Mouse (Mus musculus) heart, adult 2 months (tissue): Measurements from ENCODE around the gene Sft2d1. TPM values are rescaled to one million over a fixed set of nuclear protein-coding genes. Genes with fewer than 3 reads are reported as not detected.

ENCODE experiments used
- DNase-seq, 2 experiments: peaks; one replicate each; pipeline ENCODE4 v3.0.0; 2021
- H3K27ac ChIP-seq: fragments of 200-600 bp; 2 replicates; pipeline ENCODE4 v1.8.1; 2022
- H3K27me3 ChIP-seq: fragments of 200-500 bp; 2 replicates; pipeline ENCODE4 v1.6.1; 2012; ENCODE audit warnings: mild to moderate bottlenecking, low read length, inconsistent platforms, mixed read lengths; ENCODE audit not compliant: control insufficient read depth, insufficient read depth
- H3K36me3 ChIP-seq: fragments of 200-500 bp; 2 replicates; pipeline ENCODE4 v1.6.1; 2012; ENCODE audit warnings: low read length, inconsistent platforms; ENCODE audit not compliant: control insufficient read depth, insufficient read depth
- H3K4me1 ChIP-seq: fragments of 200-500 bp; 2 replicates; pipeline ENCODE4 v1.6.1; 2011; ENCODE audit warnings: low read length; ENCODE audit not compliant: control insufficient read depth, insufficient read depth
- H3K4me3 ChIP-seq: fragments of 200-600 bp; 2 replicates; pipeline ENCODE4 v1.8.1; 2022
- H3K79me2 ChIP-seq: fragments of 200-500 bp; replicated peaks from 2 replicates; pipeline ENCODE4 v1.6.1; 2012; ENCODE audit warnings: mild to moderate bottlenecking, inconsistent platforms, low read length, moderate library complexity, mixed read lengths; ENCODE audit not compliant: control insufficient read depth, insufficient read depth
- H3K9ac ChIP-seq: fragments of 200-500 bp; 2 replicates; pipeline ENCODE4 v1.6.1; 2012; ENCODE audit warnings: low read depth, mild to moderate bottlenecking, control low read depth, inconsistent platforms, low read length, mixed read lengths
- CTCF ChIP-seq: fragments of 200-600 bp; IDR thresholded peaks from 2 replicates; pipeline ENCODE4 v1.8.1; 2022; ENCODE audit warnings: antibody characterized with exemption, mild to moderate bottlenecking, moderate library complexity
- EP300 ChIP-seq: fragments of 200-500 bp; IDR thresholded peaks from 2 replicates; pipeline ENCODE4 v1.6.1; 2011; ENCODE audit warnings: low read depth, low read length, control low read depth; ENCODE audit not compliant: insufficient read depth
- POLR2A ChIP-seq: fragments of 200-500 bp; IDR thresholded peaks from 2 replicates; pipeline ENCODE4 v1.6.1; 2011; ENCODE audit warnings: mild to moderate bottlenecking, low read depth, low read length, control low read depth; ENCODE audit not compliant: insufficient read depth
- WGBS: fragments of 180-500 bp; shearing (Covaris S2); methylation state at CpG from one replicate; pipeline ENCODE4 v1.1.7; 2018; 5-methylcytosine and 5-hydroxymethylcytosine counted together
- intact Hi-C: fragments of 180-260 bp; cut with DNase I; formaldehyde crosslinking; loops from one replicate; pipeline ENCODE4 v1.15.1; 2025
- polyA plus RNA-seq: library from polyadenylated mRNA; depleted of rRNA; stranded (reverse); fragments of >200 nt; gene quantifications from 2 replicates; pipeline ENCODE4 v1.2.3, GENCODE M21; 2012; rRNA removed
- total RNA-seq, 2 experiments: library from RNA; stranded (reverse); gene quantifications; 2 replicates each; pipeline ENCODE4 v1.2.3; 2021

Gene Sft2d1
- total and polyA plus RNA-seq, 3 experiments, result 13.3 to 32.2 (median 17.6) TPM

GRCm38 (mm10) chr17:8370634-8371229 is 59.8 kb downstream of the Sft2d1 start:
- intact Hi-C loops, result no loop called here
- DNase-seq, result no peak
- H3K27ac ChIP-seq, result no peak overlapping the region
- WGBS, result 59% methylated on average over 13 of the region's 13 CpGs
- no peaks in the 10 kb centered on the region for H3K4me1 ChIP-seq
- H3K27me3 ChIP-seq, result no peaks in the 10 kb centered on the region
- H3K4me3 ChIP-seq, result no peak overlapping the region
- TF ChIP-seq EP300, result no peak
- no peak for TF ChIP-seq POLR2A
- no peak for TF ChIP-seq CTCF
- no peaks in the 10 kb centered on the region for H3K79me2 ChIP-seq
- no peaks in the 10 kb centered on the region for H3K36me3 ChIP-seq
- H3K9ac ChIP-seq, result no peak overlapping the region

- no peak overlapping the region; the same call in 1 of the 2 replicates for H3K27ac ChIP-seq
- peak overlapping the region; percentile 49 for H3K4me3 ChIP-seq
- H3K9ac ChIP-seq, result no peak overlapping the region
Measured at GRCm38 (mm10) chr17:8371834-8372233, 60.9 kb downstream of the Sft2d1 start.

GRCm38 (mm10) chr17:8372286-8373046 is 61.6 kb downstream of the Sft2d1 start:
- no peaks in the 10 kb centered on the region for H3K36me3 ChIP-seq
- H3K79me2 ChIP-seq, result no peaks in the 10 kb centered on the region
- no peaks in the 10 kb centered on the region for H3K4me1 ChIP-seq
- peak overlapping the region; percentile 29; the same call in 1 of the 2 replicates for H3K27ac ChIP-seq
- intact Hi-C loops, result loop anchor here (1.0 to 2.0 kb wide), 2 partner anchors 62 to 106 kb away; partner anchors contain the start of gene Sft2d1
- peak overlapping the region; percentile 49 for H3K4me3 ChIP-seq
- WGBS, result 3% methylated on average over 18 of the region's 18 CpGs
- H3K9ac ChIP-seq, result no peak overlapping the region
- 0 out of 2 replicates have a peak, but pooled peaks have one; percentile 42 for TF ChIP-seq EP300
- TF ChIP-seq CTCF, result peak; percentile 93
- TF ChIP-seq POLR2A, result no peak
- peak; percentile 72 to 78 for DNase-seq
- no peaks in the 10 kb centered on the region for H3K27me3 ChIP-seq

More at GRCm38 (mm10) chr17:8371834-8372233, 60.9 kb downstream of the Sft2d1 start:
- no peak for TF ChIP-seq CTCF
- TF ChIP-seq POLR2A, result 0 out of 2 replicates have a peak, but pooled peaks have one; percentile 24
- TF ChIP-seq EP300, result no peak
- Histone ChIP-seq H3K27me3 (no peaks in the 10 kb centered on the region), H3K36me3 (no peaks in the 10 kb centered on the region), H3K4me1 (no peaks in the 10 kb centered on the region), H3K79me2 (no peaks in the 10 kb centered on the region)
- intact Hi-C loops, result loop anchor here (1.0 to 2.0 kb wide), 2 partner anchors 61 to 106 kb away; partner anchors contain the start of gene Sft2d1
- peak; percentile 62 to 67 for DNase-seq
- 3% methylated on average over 7 of the region's 7 CpGs for WGBS

Other genes with a start within 250 kb of the Sft2d1 start
- gene Gm49673, start 163.3 kb upstream of the Sft2d1 start, total RNA-seq, result not detected
- 0.20 TPM in 1 of 2 replicates, not detected in the other for gene Gm49673, start 163.3 kb upstream of the Sft2d1 start, polyA plus RNA-seq
- gene Rnaset2a, start 163.0 kb upstream of the Sft2d1 start, total RNA-seq, result 10 to 100 TPM; 22.1 to 28.9 TPM
- 44.9 and 46.0 TPM in 2 replicates for gene Rnaset2a, start 163.0 kb upstream of the Sft2d1 start, polyA plus RNA-seq
- gene Fgfr1op, start 145.6 kb upstream of the Sft2d1 start, total RNA-seq, result 10 to 100 TPM; 15.7 to 15.8 TPM
- gene Fgfr1op, start 145.6 kb upstream of the Sft2d1 start, polyA plus RNA-seq, result 3.0 and 6.7 TPM in 2 replicates
- gene Ccr6, start 75.1 kb upstream of the Sft2d1 start, total RNA-seq, result not detected
- gene Ccr6, start 75.1 kb upstream of the Sft2d1 start, polyA plus RNA-seq, result 0.56 and 0.62 TPM in 2 replicates
- 100 to 1,000 TPM; 699 to 921 TPM for gene Mpc1, start 28.2 kb upstream of the Sft2d1 start, total RNA-seq
- gene Mpc1, start 28.2 kb upstream of the Sft2d1 start, polyA plus RNA-seq, result 643 and 921 TPM in 2 replicates
- under 1 TPM; 0.07 to 0.13 TPM for gene Prr18, start 26.4 kb downstream of the Sft2d1 start, total RNA-seq
- gene Prr18, start 26.4 kb downstream of the Sft2d1 start, polyA plus RNA-seq, result 0.18 and 0.23 TPM in 2 replicates
- gene T2, start 44.9 kb downstream of the Sft2d1 start, total RNA-seq, result under 1 TPM; 0.36 to 0.47 TPM
- 1.1 and 1.4 TPM in 2 replicates for gene T2, start 44.9 kb downstream of the Sft2d1 start, polyA plus RNA-seq
- not detected for gene T, start 123.3 kb downstream of the Sft2d1 start, total RNA-seq
- not detected in 2 replicates for gene T, start 123.3 kb downstream of the Sft2d1 start, polyA plus RNA-seq
- 1 to 10 TPM; 1.9 to 2.2 TPM for gene Pde10a, start 214.3 kb downstream of the Sft2d1 start, total RNA-seq
- 1.4 and 2.3 TPM in 2 replicates for gene Pde10a, start 214.3 kb downstream of the Sft2d1 start, polyA plus RNA-seq